Comparison of ENCODE assay signal across 8 mouse cellular contexts in genomic region chr5:127242763-127243160, GRCm38 (mm10). TPM values are rescaled to one million over a fixed set of nuclear protein-coding genes. Genes with fewer than 3 reads are reported as not detected.
DNase-seq lines count a peak whose midpoint lies in the region; ATAC-seq and TF ChIP-seq lines count a peak whose summit lies in the region.
"Had no signal": no experiment of that assay in that cellular context is flagged by ENCODE, and none has a peak within 500 bp of the region (broad histone marks: within the 10 kb centered on the region; RNA-seq: fewer than 3 reads in every experiment).

No protein-coding gene starts in this region.

- peak overlapping the region; percentile 71 for H3K4me2 ChIP-seq in lung, embryonic 14.5 days
- H3K4me2 ChIP-seq in forebrain, embryonic 15.5 days (replicated peaks) = peak overlapping the region; percentile 87
- peak overlapping the region; percentile 82 for H3K4me2 ChIP-seq in limb, embryonic 13.5 days (replicated peaks)
- peak overlapping the region; percentile 81 for H3K4me2 ChIP-seq in stomach, embryonic 16.5 days (ENCODE audit: low read depth, low read length)

- H3K9me3 ChIP-seq in lung, embryonic 14.5 days (ENCODE audit: low read depth, low read length) = no peaks in the 10 kb centered on the region
- H3K9me3 ChIP-seq in forebrain, embryonic 15.5 days = no peaks in the 10 kb centered on the region
- peaks cover 7% of the 10 kb centered on the region for H3K9me3 ChIP-seq in limb, embryonic 13.5 days
- no peaks in the 10 kb centered on the region for H3K9me3 ChIP-seq in stomach, embryonic 16.5 days (replicated peaks; ENCODE audit: control insufficient read depth, low read length)
- H3K9me3 ChIP-seq: liver, embryonic 15.5 days had no signal

- peak overlapping the region; percentile 65 for H3K9ac ChIP-seq in lung, embryonic 14.5 days
- peak overlapping the region; percentile 50 for H3K9ac ChIP-seq in forebrain, embryonic 15.5 days (replicated peaks)
- peak overlapping the region; percentile 80 for H3K9ac ChIP-seq in limb, embryonic 13.5 days
- peak overlapping the region; percentile 2; the same call in 1 of the 2 replicates for H3K9ac ChIP-seq in stomach, embryonic 16.5 days (ENCODE audit: low read length)
- H3K9ac ChIP-seq: liver, embryonic 15.5 days had no signal

- TF ChIP-seq CTCF in lung, embryonic 14.5 days (IDR thresholded peaks at IDR 0.05; ENCODE audit: low read depth) = no peak

- no peak for DNase-seq in lung, embryonic 14.5 days
- no peak for DNase-seq in lung, postnatal 10 days
- DNase-seq in cerebellum, adult 11 months = no peak
- no peak for DNase-seq in gastrocnemius, postnatal 4 days (ENCODE audit: low spot score in 2 of 2)

- no peak overlapping the region for H3K27ac ChIP-seq in lung, embryonic 14.5 days (ENCODE audit: low read depth)
- no peak overlapping the region for H3K27ac ChIP-seq in forebrain, embryonic 15.5 days (replicated peaks)
- no peak overlapping the region for H3K27ac ChIP-seq in limb, embryonic 13.5 days
- no peak overlapping the region for H3K27ac ChIP-seq in stomach, embryonic 16.5 days (ENCODE audit: low read length)
- H3K27ac ChIP-seq: liver, embryonic 15.5 days had no signal

- 0 out of 2 replicates have a peak, but pooled peaks cover 3% of the 10 kb centered on the region for H3K4me1 ChIP-seq in lung, embryonic 14.5 days (ENCODE audit: insufficient read depth)
- H3K4me1 ChIP-seq in forebrain, embryonic 15.5 days = peaks cover 29% of the 10 kb centered on the region
- H3K4me1 ChIP-seq in limb, embryonic 13.5 days = peaks cover 45% of the 10 kb centered on the region
- H3K4me1 ChIP-seq in stomach, embryonic 16.5 days (ENCODE audit: control insufficient read depth, insufficient read depth, low read length) = peaks cover 10% of the 10 kb centered on the region
- H3K4me1 ChIP-seq: liver, embryonic 15.5 days had no signal

- H3K36me3 ChIP-seq in lung, embryonic 14.5 days (ENCODE audit: insufficient read depth) = no peaks in the 10 kb centered on the region
- H3K36me3 ChIP-seq in forebrain, embryonic 15.5 days = no peaks in the 10 kb centered on the region
- no peaks in the 10 kb centered on the region for H3K36me3 ChIP-seq in limb, embryonic 13.5 days
- no peaks in the 10 kb centered on the region for H3K36me3 ChIP-seq in stomach, embryonic 16.5 days (ENCODE audit: control insufficient read depth, insufficient read depth, low read length)
- H3K36me3 ChIP-seq: liver, embryonic 15.5 days had no signal

- H3K4me3 ChIP-seq in lung, embryonic 14.5 days (ENCODE audit: low read depth, low read length) = peak overlapping the region; percentile 73
- H3K4me3 ChIP-seq in forebrain, embryonic 15.5 days = peak overlapping the region; percentile 61
- peak overlapping the region; percentile 79 for H3K4me3 ChIP-seq in limb, embryonic 13.5 days
- H3K4me3 ChIP-seq in stomach, embryonic 16.5 days (replicated peaks; ENCODE audit: low read length) = peak overlapping the region; percentile 69

- WGBS in lung, embryonic 14.5 days = under 1% methylated on average over 13 of the region's 13 CpGs
- under 1% methylated on average over 13 of the region's 13 CpGs for WGBS in forebrain, embryonic 15.5 days
- WGBS in limb, embryonic 13.5 days = under 1% methylated on average over 13 of the region's 13 CpGs
- WGBS in stomach, embryonic 16.5 days = 2% methylated on average over 13 of the region's 13 CpGs

- ATAC-seq in lung, embryonic 14.5 days (ENCODE audit: insufficient read depth) = no peak
- ATAC-seq in forebrain, embryonic 15.5 days (replicated peaks) = no peak
- ATAC-seq in limb, embryonic 13.5 days (ENCODE audit: low FRiP score, low read depth) = no peak
- ATAC-seq in stomach, embryonic 16.5 days (ENCODE audit: insufficient read depth, low FRiP score) = no peak

- 0 out of 2 replicates have a peak, but pooled peaks cover 6% of the 10 kb centered on the region for H3K27me3 ChIP-seq in lung, embryonic 14.5 days (ENCODE audit: insufficient read depth, low read length)
- peaks cover 31% of the 10 kb centered on the region for H3K27me3 ChIP-seq in forebrain, embryonic 15.5 days
- peaks cover 29% of the 10 kb centered on the region for H3K27me3 ChIP-seq in limb, embryonic 13.5 days
- H3K27me3 ChIP-seq in stomach, embryonic 16.5 days (ENCODE audit: control insufficient read depth, insufficient read depth, low read length) = peaks cover 43% of the 10 kb centered on the region

RNA-seq across cellular contexts. Expression of gene Tmem132c, which starts 1.2 kb away (rescaled TPM):
- 23.3 and 28.5 TPM in 2 replicates for polyA plus RNA-seq in lung, embryonic 14.5 days (2014; fragmentation: Nextera tagmentation; extraction: Ambion mirVana)
- polyA plus RNA-seq in forebrain, embryonic 15.5 days (2015; fragmentation: Nextera tagmentation; extraction: Ambion mirVana) = 6.3 and 7.5 TPM in 2 replicates
- polyA plus RNA-seq in limb, embryonic 13.5 days (2015; fragmentation: Nextera tagmentation; extraction: Ambion mirVana) = 35.6 and 37.5 TPM in 2 replicates
- polyA plus RNA-seq in stomach, embryonic 16.5 days (2015; fragmentation: Nextera tagmentation; extraction: Ambion mirVana) = 1.4 and 1.8 TPM in 2 replicates
- 1 to 10 TPM; 1.5 to 2.4 TPM for total RNA-seq in gastrocnemius, postnatal 4 days (2021)

Comparison
In these comparisons a context has a peak if more than half of its experiments do, and no peak if none do; other contexts are left out.
1. H3K9ac ChIP-seq: peak in every context shown above with its lines; median percentile 80 in limb, embryonic 13.5 days; 65 in lung, embryonic 14.5 days; 50 in forebrain, embryonic 15.5 days; 2 in stomach, embryonic 16.5 days.